Mouse (Mus musculus) midbrain, embryonic 13.5 days (tissue): Measurements from ENCODE around the gene Sdc4. TPM values are rescaled to one million over a fixed set of nuclear protein-coding genes. Genes with fewer than 3 reads are reported as not detected.

ENCODE experiments used
- ATAC-seq: fragments of 200-750 bp; cut with Nextera tagmentation; 2 replicates; pipeline ENCODE4 v1.8.0; 2017; ENCODE audit warnings: mild to moderate bottlenecking, moderate TSS enrichment, moderate library complexity
- H3K27ac ChIP-seq: fragments of 300-500 bp; sonication (generic); 2 replicates; pipeline ENCODE4 v1.5.1; 2015; ENCODE audit warnings: inconsistent platforms, mild to moderate bottlenecking, moderate library complexity
- H3K27me3 ChIP-seq: fragments of 300-500 bp; sonication (generic); 2 replicates; pipeline ENCODE4 v1.6.1; 2015; ENCODE audit warnings: mild to moderate bottlenecking, inconsistent platforms
- H3K36me3 ChIP-seq: fragments of 300-500 bp; sonication (generic); 2 replicates; pipeline ENCODE4 v1.6.1; 2015; ENCODE audit warnings: mild to moderate bottlenecking, inconsistent platforms
- H3K4me1 ChIP-seq: fragments of 300-500 bp; sonication (generic); replicated peaks from 2 replicates; pipeline ENCODE4 v1.6.1; 2015; ENCODE audit warnings: inconsistent platforms
- H3K4me2 ChIP-seq: fragments of 300-500 bp; sonication (generic); replicated peaks from 2 replicates; pipeline ENCODE4 v1.6.1; 2015; ENCODE audit warnings: moderate library complexity, mild to moderate bottlenecking, inconsistent platforms
- H3K4me3 ChIP-seq: fragments of 300-500 bp; sonication (generic); replicated peaks from 2 replicates; pipeline ENCODE4 v1.5.1; 2015; ENCODE audit warnings: mild to moderate bottlenecking, inconsistent platforms
- H3K9ac ChIP-seq: fragments of 300-500 bp; sonication (generic); replicated peaks from 2 replicates; pipeline ENCODE4 v1.6.1; 2015; ENCODE audit warnings: mild to moderate bottlenecking, inconsistent platforms
- H3K9me3 ChIP-seq: fragments of 300-500 bp; sonication (generic); 2 replicates; pipeline ENCODE4 v1.6.1; 2016; ENCODE audit warnings: mild to moderate bottlenecking, inconsistent platforms
- WGBS: fragments of 180-500 bp; shearing (Covaris S2); methylation state at CpG from one replicate; pipeline ENCODE4 v1.1.7; 2015; 5-methylcytosine and 5-hydroxymethylcytosine counted together
- polyA plus RNA-seq: library from polyadenylated mRNA; unstranded; fragments of >200 nt; fragmentation: Nextera tagmentation; extraction: Ambion mirVana; gene quantifications from 2 replicates; pipeline ENCODE4 v1.2.1, GENCODE M21; 2015

The Sdc4 gene
- polyA plus RNA-seq, 1 experiment from 2014 or later = 7.3 TPM

DNA sequence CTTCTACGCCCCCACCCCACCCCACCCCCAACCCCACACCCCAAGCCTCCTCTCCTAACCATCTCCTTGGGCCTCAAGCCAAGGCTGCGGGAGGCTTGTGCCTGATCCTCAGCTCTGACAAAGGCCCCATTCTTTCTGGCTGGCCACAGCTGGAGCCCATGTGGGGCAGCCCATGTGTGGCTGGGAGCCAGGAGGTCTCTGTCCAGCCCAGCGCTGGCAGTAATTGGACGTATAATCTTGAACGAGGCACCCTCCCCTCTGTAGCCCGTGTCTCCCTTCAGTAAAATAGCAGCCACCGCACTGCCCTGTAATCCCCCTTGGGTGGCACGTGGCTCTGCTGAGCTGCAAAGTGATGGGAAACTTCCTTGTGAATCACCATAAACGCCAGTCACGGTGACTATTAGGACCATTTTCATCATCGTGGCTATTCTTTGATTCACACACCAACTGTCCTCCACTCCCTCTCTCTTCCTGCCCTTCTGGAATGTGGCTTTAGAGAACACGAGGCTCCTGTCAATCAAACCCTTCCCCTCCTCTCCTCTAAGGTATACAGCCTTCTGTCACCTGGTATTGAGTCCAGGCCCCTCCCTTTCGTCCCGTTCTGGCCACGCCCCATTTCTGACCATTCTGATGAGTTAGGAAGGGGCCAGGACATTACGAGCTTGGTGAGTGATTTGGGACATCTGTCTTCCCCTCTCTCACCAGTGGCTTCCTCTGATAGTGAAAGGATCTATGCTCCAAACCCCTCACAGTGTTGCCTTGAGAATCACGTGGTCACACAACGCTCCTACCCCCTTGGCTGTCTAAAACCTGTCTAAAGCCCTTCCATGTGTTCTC, 57.5 kb downstream of the Sdc4 start:
- Histone ChIP-seq H3K4me3 (no peak overlapping the region), H3K9ac (0 out of 2 replicates have a peak overlapping the region, but pooled peaks have one; percentile 8), H3K27ac (no peak overlapping the region), H3K36me3 (no peaks in the 10 kb centered on the region), H3K9me3 (no peaks in the 10 kb centered on the region), H3K27me3 (peaks cover 46% of the 10 kb centered on the region), H3K4me1 (peaks cover 20% of the 10 kb centered on the region), H3K4me2 (peak overlapping the region; percentile 32)
- 8% methylated on average over 18 of the region's 18 CpGs for WGBS
- ATAC-seq = peak; percentile 85

DNA sequence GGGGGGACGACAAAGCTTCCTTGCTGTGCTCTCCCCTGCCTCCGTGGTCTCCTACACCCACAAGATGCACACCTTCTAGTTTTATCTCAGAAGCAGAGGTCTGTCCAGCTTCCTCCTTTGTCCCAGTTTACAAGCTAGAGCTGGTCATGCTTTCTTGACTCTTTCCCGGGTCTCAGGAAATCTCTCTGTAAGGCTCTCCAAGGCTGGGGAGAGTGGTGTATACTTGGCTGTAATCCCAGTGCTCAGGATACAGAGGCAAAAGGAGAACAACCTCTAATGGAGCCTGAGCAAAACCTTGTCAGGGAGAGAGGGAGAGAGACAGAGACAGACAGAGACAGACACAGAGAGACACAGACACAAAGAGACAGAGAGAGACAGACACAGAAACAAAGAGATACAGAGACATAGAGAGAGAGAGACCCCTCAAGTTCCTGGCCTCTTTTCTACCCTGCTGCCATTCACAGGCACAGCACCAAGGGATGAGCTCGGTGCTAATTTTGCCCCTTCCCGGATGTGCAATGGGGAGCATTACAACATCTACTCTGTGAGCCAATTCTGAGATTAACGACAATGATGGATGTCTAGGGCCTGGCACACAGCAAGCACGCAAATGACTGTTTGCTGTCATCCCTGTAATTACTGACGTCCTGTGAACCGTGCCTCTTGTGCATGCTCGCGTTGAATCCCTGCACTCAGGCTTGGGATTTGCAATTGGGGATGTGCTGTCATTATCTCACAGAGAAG, 59.9 kb downstream of the Sdc4 start:
- ATAC-seq = no peak

DNA sequence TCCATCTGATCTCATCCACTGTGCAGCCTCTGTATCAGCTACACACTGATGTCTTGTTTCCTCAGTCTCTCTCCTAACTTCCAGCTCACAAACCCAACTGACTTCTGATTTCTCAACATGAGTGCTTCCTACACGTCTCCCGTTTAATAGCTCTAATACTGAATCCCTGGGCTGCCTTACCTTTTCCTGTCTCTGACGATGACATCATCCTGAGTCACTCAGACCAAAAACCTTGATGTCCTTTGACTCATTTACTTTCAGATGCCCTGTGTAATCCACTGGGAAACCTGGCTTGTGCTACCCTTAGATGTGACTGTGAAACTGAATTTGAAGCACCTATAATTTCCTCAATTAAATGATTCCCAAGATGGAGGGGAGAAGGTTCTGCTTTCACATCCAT, 60.7 kb downstream of the Sdc4 start:
- no peak for ATAC-seq
- 89% methylated on average over 3 of the region's 3 CpGs for WGBS
- H3K27me3 ChIP-seq = peaks cover 18% of the 10 kb centered on the region

More for the DNA sequence above, 59.9 kb downstream of the Sdc4 start:
- Histone ChIP-seq H3K4me3 (no peak overlapping the region), H3K4me2 (no peak overlapping the region), H3K4me1 (peaks cover 11% of the 10 kb centered on the region), H3K27ac (no peak overlapping the region), H3K36me3 (no peaks in the 10 kb centered on the region), H3K9ac (no peak overlapping the region), H3K9me3 (no peaks in the 10 kb centered on the region), H3K27me3 (peaks cover 27% of the 10 kb centered on the region)
- WGBS = 76% methylated on average over 11 of the region's 11 CpGs

DNA sequence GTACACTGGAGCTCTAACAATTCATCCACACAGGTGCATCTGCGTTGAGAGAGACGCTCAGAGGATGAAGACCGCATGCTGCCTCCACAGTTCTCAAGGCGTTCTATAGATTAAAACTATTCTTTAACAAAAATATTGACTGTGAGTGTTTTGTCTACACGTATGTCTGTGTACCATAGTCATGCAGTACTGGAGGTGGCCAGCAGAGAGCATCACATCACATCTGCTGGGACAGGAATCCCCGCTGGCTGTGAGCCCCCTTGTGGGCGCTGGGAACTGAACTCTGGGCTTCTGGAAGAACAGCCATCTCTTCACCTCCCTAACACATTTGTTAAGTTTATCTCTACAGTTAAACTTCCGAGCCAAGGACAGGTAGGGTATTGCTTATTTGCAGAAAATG, 62.0 kb downstream of the Sdc4 start:
- Histone ChIP-seq H3K9me3 (no peaks in the 10 kb centered on the region), H3K27me3 (peaks cover 6% of the 10 kb centered on the region), H3K9ac (no peak overlapping the region), H3K4me3 (no peak overlapping the region), H3K36me3 (no peaks in the 10 kb centered on the region), H3K27ac (no peak overlapping the region), H3K4me1 (peaks cover 11% of the 10 kb centered on the region), H3K4me2 (no peak overlapping the region)
- ATAC-seq = no peak
- WGBS = 75% methylated on average over 8 of the region's 8 CpGs

More for the DNA sequence above, 60.7 kb downstream of the Sdc4 start:
- H3K4me2 ChIP-seq = no peak overlapping the region
- H3K4me1 ChIP-seq = peaks cover 11% of the 10 kb centered on the region
- no peak overlapping the region for H3K9ac ChIP-seq
- H3K27ac ChIP-seq = no peak overlapping the region
- no peaks in the 10 kb centered on the region for H3K9me3 ChIP-seq
- H3K4me3 ChIP-seq = no peak overlapping the region
- no peaks in the 10 kb centered on the region for H3K36me3 ChIP-seq

DNA sequence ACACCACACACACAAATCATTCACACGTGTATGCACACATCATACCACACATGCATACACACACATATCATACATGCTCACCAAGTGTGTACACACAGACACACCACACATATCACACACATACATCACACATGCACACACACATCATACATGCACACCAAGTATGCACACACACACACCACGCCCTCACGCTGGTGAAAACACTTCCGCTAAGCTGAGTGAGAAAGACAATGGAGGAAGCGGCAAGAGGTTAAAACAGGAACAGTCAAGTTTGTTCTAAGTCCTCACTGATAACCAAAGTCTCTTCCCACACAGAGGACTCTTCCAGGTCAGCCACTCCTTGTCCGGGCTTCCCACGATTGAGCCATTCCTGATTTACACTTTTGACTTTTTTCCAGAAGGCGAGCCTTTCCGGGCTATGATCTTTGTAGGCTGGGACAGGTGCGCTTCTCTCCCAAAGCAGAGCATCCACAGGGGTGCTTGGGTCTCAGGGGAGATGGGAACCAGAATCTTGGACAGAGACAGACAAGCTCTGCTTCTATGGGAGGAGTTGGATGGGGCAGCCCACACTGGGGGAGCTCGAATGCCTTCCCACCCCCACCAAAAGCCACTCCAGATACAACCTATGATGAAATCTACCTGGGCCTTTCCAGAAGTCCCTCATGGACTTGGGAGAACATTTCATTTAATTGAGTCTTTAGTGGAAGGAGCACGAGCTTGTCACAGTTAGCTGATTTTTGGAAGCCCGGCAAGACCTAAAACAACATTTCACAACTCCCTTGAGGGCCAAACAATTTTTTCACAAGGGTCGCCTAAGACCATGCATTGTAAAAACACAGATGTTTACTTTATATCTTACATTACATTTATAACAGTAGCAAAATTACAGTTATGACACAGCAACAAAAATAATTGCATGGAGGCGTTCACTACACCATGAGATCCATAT, 65.9 kb downstream of the Sdc4 start:
- WGBS = 92% methylated on average over 15 of the region's 15 CpGs
- no peaks in the 10 kb centered on the region for H3K9me3 ChIP-seq
- no peaks in the 10 kb centered on the region for H3K4me1 ChIP-seq
- H3K9ac ChIP-seq = no peak overlapping the region
- no peak for ATAC-seq
- no peak overlapping the region for H3K4me3 ChIP-seq
- no peaks in the 10 kb centered on the region for H3K27me3 ChIP-seq
- no peak overlapping the region for H3K27ac ChIP-seq
- no peak overlapping the region for H3K4me2 ChIP-seq
- H3K36me3 ChIP-seq = no peaks in the 10 kb centered on the region

Other genes with a start within 250 kb of the Sdc4 start
- gene Wfdc15a, start 243.8 kb downstream of the Sdc4 start, polyA plus RNA-seq = not detected in 2 replicates
- not detected in 2 replicates for gene Wfdc15b, start 222.2 kb downstream of the Sdc4 start, polyA plus RNA-seq
- not detected in 2 replicates for gene Svs2, start 205.4 kb downstream of the Sdc4 start, polyA plus RNA-seq
- not detected in 2 replicates for gene Svs3b, start 187.2 kb downstream of the Sdc4 start, polyA plus RNA-seq
- gene Svs4, start 165.4 kb downstream of the Sdc4 start, polyA plus RNA-seq = not detected in 2 replicates
- gene Svs3a, start 154.6 kb downstream of the Sdc4 start, polyA plus RNA-seq = not detected in 2 replicates
- gene Svs6, start 127.1 kb downstream of the Sdc4 start, polyA plus RNA-seq = not detected in 2 replicates
- not detected in 2 replicates for gene Svs5, start 111.1 kb downstream of the Sdc4 start, polyA plus RNA-seq
- 0.36 TPM in 1 of 2 replicates, not detected in the other for gene Slpi, start 54.8 kb downstream of the Sdc4 start, polyA plus RNA-seq
- gene Rbpjl, start 40.7 kb downstream of the Sdc4 start, polyA plus RNA-seq = not detected in 2 replicates
- gene Matn4, start 38.7 kb downstream of the Sdc4 start, polyA plus RNA-seq = 0.26 and 0.39 TPM in 2 replicates
- 77.6 and 81.1 TPM in 2 replicates for gene Sys1, start 13.1 kb upstream of the Sdc4 start, polyA plus RNA-seq
- 4.5 and 5.2 TPM in 2 replicates for gene Gm20458, start 17.1 kb upstream of the Sdc4 start, polyA plus RNA-seq
- gene Trp53tg5, start 29.8 kb upstream of the Sdc4 start, polyA plus RNA-seq = not detected in 2 replicates
- gene Dbndd2, start 42.2 kb upstream of the Sdc4 start, polyA plus RNA-seq = 8.7 and 8.8 TPM in 2 replicates
- 64.2 and 67.8 TPM in 2 replicates for gene Pigt, start 53.6 kb upstream of the Sdc4 start, polyA plus RNA-seq
- 5.7 and 6.8 TPM in 2 replicates for gene Wfdc2, start 118.5 kb upstream of the Sdc4 start, polyA plus RNA-seq
- not detected in 2 replicates for gene Spint3, start 129.6 kb upstream of the Sdc4 start, polyA plus RNA-seq
- gene Wfdc6a, start 141.6 kb upstream of the Sdc4 start, polyA plus RNA-seq = not detected in 2 replicates
- not detected in 2 replicates for gene Eppin, start 149.7 kb upstream of the Sdc4 start, polyA plus RNA-seq
- not detected in 2 replicates for gene Wfdc6b, start 169.6 kb upstream of the Sdc4 start, polyA plus RNA-seq
- gene Wfdc8, start 169.7 kb upstream of the Sdc4 start, polyA plus RNA-seq = not detected in 2 replicates
- gene Wfdc16, start 194.9 kb upstream of the Sdc4 start, polyA plus RNA-seq = not detected in 2 replicates
- gene Wfdc10, start 212.2 kb upstream of the Sdc4 start, polyA plus RNA-seq = not detected in 2 replicates
- not detected in 2 replicates for gene Wfdc9, start 212.7 kb upstream of the Sdc4 start, polyA plus RNA-seq
- gene Wfdc11, start 230.2 kb upstream of the Sdc4 start, polyA plus RNA-seq = not detected in 2 replicates
- gene Wfdc13, start 241.2 kb upstream of the Sdc4 start, polyA plus RNA-seq = not detected in 2 replicates